In genomic region chr5:91075021-91075420, GRCm38 (mm10) we compare ENCODE assay signal across 11 mouse cellular contexts. TPM values are rescaled to one million over a fixed set of nuclear protein-coding genes. Genes with fewer than 3 reads are reported as not detected.
DNase-seq lines count a peak whose midpoint lies in the region; ATAC-seq and TF ChIP-seq lines count a peak whose summit lies in the region.
"Had no signal": no experiment of that assay in that cellular context is flagged by ENCODE, and none has a peak within 500 bp of the region (broad histone marks: within the 10 kb centered on the region; RNA-seq: fewer than 3 reads in every experiment).

No protein-coding gene starts in this region.

- H3K36me3 ChIP-seq in heart, embryonic 15.5 days: no peaks in the 10 kb centered on the region
- no peaks in the 10 kb centered on the region for H3K36me3 ChIP-seq in embryonic facial prominence, embryonic 11.5 days (replicated peaks; ENCODE audit: control insufficient read depth, insufficient read depth, low read depth, low read length)
- H3K36me3 ChIP-seq in hindbrain, embryonic 15.5 days: no peaks in the 10 kb centered on the region
- no peaks in the 10 kb centered on the region for H3K36me3 ChIP-seq in midbrain, postnatal 0 days (ENCODE audit: insufficient read depth, low read length)

- 0 out of 2 replicates have a peak, but pooled peaks cover 6% of the 10 kb centered on the region for H3K4me1 ChIP-seq in heart, embryonic 15.5 days (replicated peaks)
- H3K4me1 ChIP-seq in embryonic facial prominence, embryonic 11.5 days (ENCODE audit: control insufficient read depth, insufficient read depth, low read length): no peaks in the 10 kb centered on the region
- H3K4me1 ChIP-seq in hindbrain, embryonic 15.5 days (replicated peaks): peaks cover 7% of the 10 kb centered on the region
- peaks cover 7% of the 10 kb centered on the region; the same call in 1 of the 2 replicates for H3K4me1 ChIP-seq in midbrain, postnatal 0 days (ENCODE audit: insufficient read depth, low read length)

- peak overlapping the region; percentile 79 for H3K4me2 ChIP-seq in heart, embryonic 15.5 days
- no peak overlapping the region; the same call in 1 of the 2 replicates for H3K4me2 ChIP-seq in embryonic facial prominence, embryonic 11.5 days (ENCODE audit: low read depth, low read length)
- H3K4me2 ChIP-seq in hindbrain, embryonic 15.5 days: peak overlapping the region; percentile 61
- H3K4me2 ChIP-seq in midbrain, postnatal 0 days (ENCODE audit: low read depth, low read length, poor library complexity, severe bottlenecking): 0 out of 2 replicates have a peak overlapping the region, but pooled peaks have one; percentile 51

- no peak overlapping the region for H3K27ac ChIP-seq in heart, embryonic 15.5 days
- H3K27ac ChIP-seq in embryonic facial prominence, embryonic 11.5 days (replicated peaks; ENCODE audit: low read depth, low read length): no peak overlapping the region
- H3K27ac ChIP-seq in hindbrain, embryonic 15.5 days (replicated peaks): no peak overlapping the region
- no peak overlapping the region for H3K27ac ChIP-seq in midbrain, postnatal 0 days (ENCODE audit: low read depth, low read length)

- peaks cover 8% of the 10 kb centered on the region; the same call in 1 of the 2 replicates for H3K27me3 ChIP-seq in heart, embryonic 15.5 days
- peaks cover 3% of the 10 kb centered on the region for H3K27me3 ChIP-seq in embryonic facial prominence, embryonic 11.5 days (ENCODE audit: control insufficient read depth, insufficient read depth, low read length)
- peaks cover 13% of the 10 kb centered on the region for H3K27me3 ChIP-seq in hindbrain, embryonic 15.5 days
- H3K27me3 ChIP-seq in midbrain, postnatal 0 days (ENCODE audit: insufficient read depth, low read length): peaks cover 8% of the 10 kb centered on the region; the same call in 1 of the 2 replicates

- no peak overlapping the region for H3K4me3 ChIP-seq in heart, embryonic 15.5 days
- H3K4me3 ChIP-seq in embryonic facial prominence, embryonic 11.5 days (ENCODE audit: low read depth, low read length): peak overlapping the region; percentile 24; the same call in 1 of the 2 replicates
- H3K4me3 ChIP-seq in hindbrain, embryonic 15.5 days: no peak overlapping the region; the same call in 1 of the 2 replicates
- H3K4me3 ChIP-seq in midbrain, postnatal 0 days (ENCODE audit: low read depth, low read length): peak overlapping the region; percentile 29; the same call in 1 of the 2 replicates

- no peak for TF ChIP-seq CTCF in midbrain, postnatal 0 days (IDR thresholded peaks at IDR 0.05)

- no peaks in the 10 kb centered on the region for H3K9me3 ChIP-seq in heart, embryonic 15.5 days (replicated peaks)
- no peaks in the 10 kb centered on the region for H3K9me3 ChIP-seq in embryonic facial prominence, embryonic 11.5 days (replicated peaks; ENCODE audit: control insufficient read depth, low read length)
- no peaks in the 10 kb centered on the region for H3K9me3 ChIP-seq in hindbrain, embryonic 15.5 days
- H3K9me3 ChIP-seq in midbrain, postnatal 0 days (ENCODE audit: low read length): no peaks in the 10 kb centered on the region

- ATAC-seq in heart, embryonic 15.5 days (replicated peaks; ENCODE audit: insufficient number of reproducible peaks, insufficient read depth, low FRiP score, low read depth): no peak
- ATAC-seq in embryonic facial prominence, embryonic 11.5 days (replicated peaks; ENCODE audit: insufficient number of reproducible peaks, low FRiP score, low TSS enrichment, low read depth): no peak
- ATAC-seq in hindbrain, embryonic 15.5 days (ENCODE audit: low FRiP score, low read depth): no peak
- ATAC-seq in midbrain, postnatal 0 days (ENCODE audit: low FRiP score): no peak
- ATAC-seq in megakaryocyte progenitor cell, adult 5-6 weeks (replicated peaks; ENCODE audit: poor library complexity): no peak

- 44% methylated on average over 1 of the region's 1 CpGs for WGBS in heart, embryonic 15.5 days
- WGBS in embryonic facial prominence, embryonic 11.5 days: 62% methylated on average over 1 of the region's 1 CpGs
- 44% methylated on average over 1 of the region's 1 CpGs for WGBS in hindbrain, embryonic 15.5 days
- 56% methylated on average over 1 of the region's 1 CpGs for WGBS in midbrain, postnatal 0 days

- H3K9ac ChIP-seq in heart, embryonic 15.5 days: no peak overlapping the region
- no peak overlapping the region for H3K9ac ChIP-seq in embryonic facial prominence, embryonic 11.5 days (replicated peaks; ENCODE audit: low read length)
- no peak overlapping the region for H3K9ac ChIP-seq in hindbrain, embryonic 15.5 days
- H3K9ac ChIP-seq in midbrain, postnatal 0 days (replicated peaks; ENCODE audit: low read length, poor library complexity, severe bottlenecking): no peak overlapping the region

- intact Hi-C loops in heart, postnatal 25 days (cut with DNase I): no loop called here

- DNase-seq in heart, postnatal 25 days (ENCODE audit: low spot score): no peak
- no peak for DNase-seq in embryonic facial prominence, embryonic 11.5 days (ENCODE audit: low spot score)
- DNase-seq in midbrain, postnatal 0 days (ENCODE audit: low spot score): no peak
- no peak for DNase-seq in frontal cortex, adult 2 months (ENCODE audit: extremely low spot score in 1 of 2, low spot score in 1 of 2)
- no peak for DNase-seq in kidney, postnatal 4 days
- DNase-seq: cerebellum, postnatal 36 days; gastrocnemius, postnatal 36 days had no signal

RNA-seq across cellular contexts. Expression of gene Ereg, which starts 0.6 kb away (rescaled TPM):
- 0.08 and 0.09 TPM in 2 replicates for polyA plus RNA-seq in heart, embryonic 15.5 days (2015; fragmentation: Nextera tagmentation; extraction: Ambion mirVana)
- total RNA-seq in heart, postnatal 25 days (2021): under 1 TPM in 1 of 2 experiments, not detected in 1; 0.06 TPM
- polyA plus RNA-seq in embryonic facial prominence, embryonic 11.5 days (2014; fragmentation: Nextera tagmentation; extraction: Ambion mirVana): 0.08 TPM in 1 of 2 replicates, not detected in the other
- 0.04 TPM in 1 of 2 replicates, not detected in the other for polyA plus RNA-seq in hindbrain, embryonic 15.5 days (2015; fragmentation: Nextera tagmentation; extraction: Ambion mirVana)
- total RNA-seq in midbrain, postnatal 0 days (2014; rRNA removed): not detected in 2 replicates
- polyA plus RNA-seq in midbrain, postnatal 0 days (2015; fragmentation: Nextera tagmentation; extraction: Ambion mirVana): not detected in 2 replicates
- not detected in 2 replicates for polyA plus RNA-seq in frontal cortex, adult 2 months (2012; rRNA removed)
- not detected in 2 replicates for total RNA-seq in megakaryocyte progenitor cell, adult 5-6 weeks (2015)
- total RNA-seq in megakaryocyte progenitor cell, adult 5-6 weeks (2017): not detected in 2 replicates
- total RNA-seq: gastrocnemius, postnatal 36 days; left cerebral cortex, postnatal 10 days had no signal

RNA-seq across cellular contexts. Expression of gene Epgn, which starts 47.8 kb away (rescaled TPM):
- polyA plus RNA-seq in heart, embryonic 15.5 days (2015; fragmentation: Nextera tagmentation; extraction: Ambion mirVana): 0.14 and 0.15 TPM in 2 replicates
- under 1 TPM; 0.36 to 0.44 TPM for total RNA-seq in heart, postnatal 25 days (2021)
- polyA plus RNA-seq in embryonic facial prominence, embryonic 11.5 days (2014; fragmentation: Nextera tagmentation; extraction: Ambion mirVana): 0.31 TPM in 1 of 2 replicates, not detected in the other
- polyA plus RNA-seq in hindbrain, embryonic 15.5 days (2015; fragmentation: Nextera tagmentation; extraction: Ambion mirVana): 0.12 and 0.19 TPM in 2 replicates
- total RNA-seq in midbrain, postnatal 0 days (2014; rRNA removed): 0.16 TPM in 1 of 2 replicates, not detected in the other
- polyA plus RNA-seq in midbrain, postnatal 0 days (2015; fragmentation: Nextera tagmentation; extraction: Ambion mirVana): not detected in 2 replicates
- 0.04 and 0.08 TPM in 2 replicates for polyA plus RNA-seq in frontal cortex, adult 2 months (2012; rRNA removed)
- total RNA-seq in megakaryocyte progenitor cell, adult 5-6 weeks (2015): 0.20 TPM in 1 of 2 replicates, not detected in the other
- total RNA-seq in megakaryocyte progenitor cell, adult 5-6 weeks (2017): 0.29 TPM in 1 of 2 replicates, not detected in the other

Comparison
In these comparisons a context has a peak if more than half of its experiments do, and no peak if none do; other contexts are left out.
1. H3K4me3 ChIP-seq: peak in embryonic facial prominence, embryonic 11.5 days (single experiment) and midbrain, postnatal 0 days (single experiment); none in heart, embryonic 15.5 days (single experiment) and hindbrain, embryonic 15.5 days (single experiment).